Mouse (Mus musculus) layer of hippocampus, adult 2 months (tissue): ENCODE data around the gene Cdpf1. TPM values are rescaled to one million over a fixed set of nuclear protein-coding genes. Genes with fewer than 3 reads are reported as not detected.
A peak's percentile ranks its signal among the peaks of the same experiment; 100 is the strongest.

Experiments
- DNase-seq, 2 experiments: peaks; one replicate each; pipeline ENCODE4 v3.0.0; 2022; ENCODE audit warnings: low spot score in 2 of 2
- H3K27ac ChIP-seq: fragments of 200-600 bp; 2 replicates; pipeline ENCODE4 v1.8.1; 2022
- H3K4me3 ChIP-seq: fragments of 200-600 bp; 2 replicates; pipeline ENCODE4 v1.8.1; 2022; ENCODE audit warnings: mild to moderate bottlenecking
- CTCF ChIP-seq: fragments of 200-600 bp; conservative IDR thresholded peaks from 2 replicates; pipeline ENCODE4 v1.8.1; 2022; ENCODE audit warnings: antibody characterized with exemption, mild to moderate bottlenecking, moderate library complexity
- long read RNA-seq, 2 experiments: library from polyadenylated mRNA; stranded (forward); transcript quantifications; one replicate each; pipeline ENCODE4 v2.0.0; 2021; ENCODE audit warnings: borderline mapping rate in 2 of 2
- total RNA-seq, 2 experiments: library from RNA; stranded (reverse); gene quantifications; 2 replicates each; pipeline ENCODE4 v1.2.3; 2021

Gene Cdpf1
- 10 to 100 TPM; 18.6 to 22.3 TPM for total RNA-seq
- long read RNA-seq, experiment 1, partial matches to known transcripts: 2 of 6 reads
- long read RNA-seq, experiment 1, other reads (novel, unspliced or antisense): 3 of 6 reads
- long read RNA-seq, experiment 2, partial matches to known transcripts: 3 of 11 reads
- long read RNA-seq, experiment 2, other reads (novel, unspliced or antisense): 0 of 11 reads

GRCm38 (mm10) chr15:85811535-85812277 lies at the start of gene Cdpf1:
Cdpf1 (minus strand) TSS chr15:85811697.
- TF ChIP-seq CTCF: peak; percentile 49
- DNase-seq: peak; percentile 98 to 99
- Histone ChIP-seq H3K27ac (peak within 1 kb of the TSS; percentile 100), H3K4me3 (peak within 1 kb of the TSS; percentile 74)

- DNase-seq: peak; percentile 92 to 96
- Histone ChIP-seq H3K4me3 (peak within 1 kb of the TSS; percentile 61), H3K27ac (peak within 1 kb of the TSS; percentile 90)
- TF ChIP-seq CTCF: no peak
These were observed 48.1 kb upstream of the Cdpf1 start, which contains the start of gene Gtse1 for GRCm38 (mm10) chr15:85859490-85860031. Gtse1 (plus strand) TSS chr15:85859745.

DNA sequence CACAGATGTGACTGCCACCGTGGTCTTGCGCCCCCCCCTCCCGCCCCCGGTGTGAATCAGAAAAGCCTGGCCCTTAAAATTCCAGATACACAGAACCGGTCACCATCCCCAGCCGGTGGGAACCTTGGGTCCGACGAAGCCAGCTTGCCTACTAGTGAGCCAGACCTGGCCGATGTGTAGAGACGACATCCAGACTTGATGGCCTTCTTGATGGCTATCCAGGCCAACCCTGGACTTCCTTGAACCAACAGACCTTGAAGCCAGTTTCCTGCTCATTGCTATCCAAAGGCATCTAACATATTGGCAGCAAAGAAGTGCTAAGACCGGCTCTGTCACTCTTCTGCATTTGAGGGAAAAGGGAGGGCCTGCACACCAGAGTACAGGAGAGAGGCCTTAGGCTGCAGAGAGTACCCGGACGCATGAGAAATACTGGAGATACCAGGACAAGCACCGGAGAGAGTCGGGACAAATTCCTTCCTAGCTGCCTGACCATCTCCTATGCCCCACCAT lies 47.5 kb upstream of the Cdpf1 start:
- TF ChIP-seq CTCF: no peak
- Histone ChIP-seq H3K4me3 (peak overlapping the region; percentile 61), H3K27ac (peak overlapping the region; percentile 90)
- peak in 1 of 2 experiments; percentile 14 for DNase-seq

- TF ChIP-seq CTCF: peak; percentile 67
- Histone ChIP-seq H3K27ac (no peak overlapping the region), H3K4me3 (no peak overlapping the region)
- no peak for DNase-seq
These were observed 40.3 kb upstream of the Cdpf1 start for GRCm38 (mm10) chr15:85851656-85852392.

DNA sequence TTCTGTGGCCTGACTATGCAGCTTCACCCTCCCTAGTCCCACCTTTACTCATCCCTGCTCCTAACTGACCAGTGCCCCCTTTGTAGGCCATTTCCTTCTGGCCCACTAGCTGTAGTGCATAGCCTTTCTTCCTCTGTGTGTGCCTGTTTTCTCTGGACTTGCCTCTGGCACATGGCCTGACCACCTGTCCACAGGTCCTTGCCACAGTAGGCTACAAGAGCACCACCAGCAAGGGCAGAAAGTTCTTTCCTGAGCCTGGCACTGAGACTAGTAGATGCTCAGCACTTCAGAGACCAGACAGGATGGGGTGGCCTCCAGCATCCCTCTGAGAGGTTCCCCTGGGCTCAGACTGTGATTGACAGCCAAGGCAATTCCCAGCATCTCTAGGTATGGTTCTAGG lies 33.6 kb upstream of the Cdpf1 start:
- Histone ChIP-seq H3K4me3 (no peak overlapping the region), H3K27ac (no peak overlapping the region)
- TF ChIP-seq CTCF: no peak
- DNase-seq: no peak

GRCm38 (mm10) chr15:85841796-85842360 lies 30.4 kb upstream of the Cdpf1 start:
- Histone ChIP-seq H3K4me3 (no peak overlapping the region), H3K27ac (no peak overlapping the region)
- no peak for DNase-seq
- TF ChIP-seq CTCF: no peak

GRCm38 (mm10) chr15:85840983-85841382 lies 29.5 kb upstream of the Cdpf1 start:
- TF ChIP-seq CTCF: peak; percentile 84
- Histone ChIP-seq H3K27ac (no peak overlapping the region), H3K4me3 (no peak overlapping the region)
- no peak for DNase-seq

GRCm38 (mm10) chr15:85836887-85837286 lies 25.4 kb upstream of the Cdpf1 start:
- TF ChIP-seq CTCF: no peak
- Histone ChIP-seq H3K27ac (no peak overlapping the region), H3K4me3 (no peak overlapping the region)
- no peak for DNase-seq

DNA sequence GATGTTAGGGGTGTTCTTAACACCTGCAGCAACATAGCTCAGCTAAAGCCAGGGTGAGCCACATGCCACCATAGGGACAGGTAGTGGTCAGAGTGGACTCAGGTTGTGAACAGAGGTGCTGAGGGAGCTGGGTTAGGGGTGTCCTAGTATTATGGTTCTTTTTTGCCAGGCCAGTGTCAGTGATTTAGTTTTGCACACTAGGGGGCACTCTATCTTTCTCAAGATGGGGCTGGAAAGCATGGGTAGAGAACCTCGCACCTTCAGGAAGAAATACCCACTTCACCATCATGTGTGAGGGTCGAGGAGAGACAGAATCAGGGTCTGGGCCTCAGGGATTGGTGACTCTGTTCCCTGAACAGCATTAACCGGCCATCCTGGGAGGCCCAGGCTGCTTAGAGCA lies 23.8 kb upstream of the Cdpf1 start:
- H3K27ac ChIP-seq: no peak overlapping the region
- peak; percentile 72 for TF ChIP-seq CTCF
- DNase-seq: no peak
- no peak overlapping the region for H3K4me3 ChIP-seq

- no peak for TF ChIP-seq CTCF
- Histone ChIP-seq H3K4me3 (peak overlapping the region; percentile 70), H3K27ac (peak overlapping the region; percentile 93)
- DNase-seq: no peak
These were observed 21.1 kb upstream of the Cdpf1 start for GRCm38 (mm10) chr15:85832599-85832998.

DNA sequence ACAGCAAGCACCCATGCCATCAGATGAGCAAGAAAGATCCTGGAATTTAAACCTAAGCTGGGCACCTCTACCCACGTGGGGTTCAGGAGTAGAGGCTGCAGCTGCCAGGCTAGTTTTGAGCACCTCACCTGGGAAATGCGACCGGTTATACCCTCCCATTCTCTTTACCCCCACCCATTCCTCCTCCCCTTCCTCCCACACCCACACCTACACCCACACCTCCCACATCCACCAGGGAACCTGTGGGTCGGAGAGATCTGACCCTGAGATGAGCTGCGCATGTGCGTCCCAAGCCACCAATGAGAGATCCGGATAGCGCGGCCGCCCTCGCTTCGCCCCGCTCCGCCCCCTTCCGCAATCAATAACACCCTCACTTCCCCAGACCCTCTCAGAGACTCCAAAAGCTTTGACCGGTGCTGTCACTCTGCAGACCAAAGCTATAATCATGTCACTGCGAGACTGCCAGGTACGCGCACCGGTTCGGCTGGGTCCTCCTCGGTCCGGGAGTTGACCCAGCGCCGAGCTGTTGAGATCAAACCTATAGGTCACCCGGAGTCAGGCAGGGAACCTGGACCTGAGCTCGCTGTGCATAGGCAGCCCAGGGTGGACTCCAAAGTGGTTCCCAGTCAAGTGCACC lies 20.6 kb upstream of the Cdpf1 start, which contains the start of gene Ttc38:
TSS of gene Ttc38 (plus strand) at position 353 of the 637 bp plus-strand sequence.
- peak; percentile 80 to 83 for DNase-seq
- TF ChIP-seq CTCF: 0 out of 2 replicates have a peak, but pooled peaks have one; percentile 15
- Histone ChIP-seq H3K27ac (peak within 1 kb of the TSS; percentile 93), H3K4me3 (peak within 1 kb of the TSS; percentile 70)

DNA sequence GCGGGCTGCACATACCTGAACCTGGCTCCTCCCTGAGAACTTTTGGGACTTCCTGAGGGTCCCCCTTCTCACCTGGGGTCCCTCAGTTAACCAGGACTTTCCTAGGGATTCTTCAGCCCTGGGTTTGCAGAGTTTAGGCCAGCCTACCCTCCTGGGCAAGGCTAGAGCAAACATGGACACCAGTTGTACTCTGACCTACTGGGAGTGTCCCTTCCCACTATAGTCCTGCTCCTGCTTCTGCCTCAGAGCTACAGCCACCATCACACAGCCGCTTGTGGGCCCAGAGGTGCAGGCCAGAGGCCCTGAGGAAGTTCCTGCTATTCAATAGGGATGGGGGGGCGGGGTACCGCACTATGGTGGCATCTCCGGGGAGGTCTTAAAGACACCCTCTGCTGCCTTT lies 18.0 kb upstream of the Cdpf1 start:
- no peak for DNase-seq
- H3K27ac ChIP-seq: no peak overlapping the region
- H3K4me3 ChIP-seq: no peak overlapping the region
- TF ChIP-seq CTCF: no peak
